Mouse (Mus musculus) heart, postnatal 0 days (tissue): ENCODE data around the gene Eef1akmt2.

ENCODE experiments used
- CTCF ChIP-seq: IDR thresholded peaks from 2 replicates; pipeline ENCODE4 v1.5.1; 2016; ENCODE audit warnings: antibody characterized with exemption, control low read depth, low read depth
- EP300 ChIP-seq: IDR thresholded peaks from 2 replicates; pipeline ENCODE4 v1.6.1; 2016; ENCODE audit warnings: antibody characterized with exemption, low read depth

DNA sequence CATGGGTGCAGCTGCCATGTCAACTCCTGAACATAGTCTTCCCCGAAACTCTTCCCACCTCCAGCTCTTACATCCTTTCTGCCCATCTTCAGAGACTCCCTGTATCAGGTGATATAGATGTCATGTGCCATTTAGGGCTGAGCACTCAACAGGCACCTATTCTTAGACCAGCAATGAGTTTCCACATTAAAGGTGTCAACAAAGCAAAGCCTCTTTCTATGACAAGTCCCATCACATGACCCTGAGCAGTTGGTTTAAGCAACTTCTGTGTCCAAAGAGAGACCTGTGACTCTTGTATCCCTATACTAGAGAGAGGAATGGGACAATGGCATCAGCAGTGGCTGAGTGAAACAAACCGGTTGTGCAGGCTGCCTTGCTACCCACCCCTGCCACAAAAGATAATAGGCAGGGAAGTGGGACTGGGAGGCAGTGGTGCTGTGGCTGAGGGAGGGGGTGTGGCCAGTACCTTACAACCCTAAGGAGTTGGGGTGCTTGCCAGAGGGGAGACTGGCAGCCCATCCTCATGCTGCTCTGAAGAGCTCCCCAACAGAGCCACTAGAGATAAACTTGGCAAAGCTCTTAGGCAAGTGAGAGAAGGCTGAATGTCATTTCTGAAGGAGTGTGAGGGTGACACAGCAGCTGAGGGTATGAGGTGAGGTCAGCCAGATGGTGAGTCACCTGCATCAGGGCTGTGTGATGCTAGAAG lies 48.5 kb upstream of the Eef1akmt2 start:
- TF ChIP-seq CTCF, result no peak
- peak; percentile 45; the same call in 1 of the 2 replicates for TF ChIP-seq EP300
